Mouse (Mus musculus): ENCODE results near the gene Lrrc37a. TPM values are rescaled to one million over a fixed set of nuclear protein-coding genes. Genes with fewer than 3 reads are reported as not detected.
"Not testable (repeated sequence)": the region's sequence is repeated elsewhere in the genome, so short reads cannot be mapped to it uniquely, and the experiment has no call there.

Gene Lrrc37a
- polyA plus RNA-seq, 1 experiment: 0.01 TPM

- Histone ChIP-seq H3K4me3 (ENCODE audit: control insufficient read depth, insufficient read depth, low read length) (peak within 1 kb of the TSS; percentile 67), H3K4me1 (replicated peaks; ENCODE audit: control insufficient read depth, insufficient read depth, low read length) (peaks cover 5% of the 10 kb centered on the region), H3K36me3 (ENCODE audit: control insufficient read depth, insufficient read depth, low read length) (no peaks in the 10 kb centered on the region), H3K27ac (ENCODE audit: control insufficient read depth, insufficient read depth, low read length) (no peak within 1 kb of the TSS; the same call in 1 of the 2 replicates), H3K27me3 (ENCODE audit: control insufficient read depth, insufficient read depth, low read length) (no peaks in the 10 kb centered on the region)
- under 1% methylated on average over 67 of the region's 67 CpGs for WGBS
- DNase-seq: peak; percentile 96
- TF ChIP-seq CTCF (IDR thresholded peaks at IDR 0.05; ENCODE audit: borderline replicate concordance, control insufficient read depth, extremely low read depth, insufficient read depth, low read length, poor library complexity) (no peak), POLR2A (IDR thresholded peaks at IDR 0.05; ENCODE audit: control insufficient read depth, extremely low read depth, insufficient read depth, low read length, poor library complexity) (peak; percentile 58; the same call in 1 of the 2 replicates)
These were observed 92.1 kb downstream of the Lrrc37a start, which contains the start of gene Plekhm1 for GRCm38 (mm10) chr11:103411981-103412949. TSS of gene Plekhm1 (minus strand) at chr11:103412687.

GRCm38 (mm10) chr11:103411301-103411700 is 93.1 kb downstream of the Lrrc37a start:
- Histone ChIP-seq H3K4me1 (replicated peaks; ENCODE audit: control insufficient read depth, insufficient read depth, low read length) (peaks cover 5% of the 10 kb centered on the region), H3K27ac (ENCODE audit: control insufficient read depth, insufficient read depth, low read length) (no peak overlapping the region), H3K27me3 (ENCODE audit: control insufficient read depth, insufficient read depth, low read length) (no peaks in the 10 kb centered on the region), H3K4me3 (ENCODE audit: control insufficient read depth, insufficient read depth, low read length) (no peak overlapping the region), H3K36me3 (ENCODE audit: control insufficient read depth, insufficient read depth, low read length) (no peaks in the 10 kb centered on the region)
- DNase-seq: no peak
- TF ChIP-seq POLR2A (IDR thresholded peaks at IDR 0.05; ENCODE audit: control insufficient read depth, extremely low read depth, insufficient read depth, low read length, poor library complexity) (no peak), CTCF (IDR thresholded peaks at IDR 0.05; ENCODE audit: borderline replicate concordance, control insufficient read depth, extremely low read depth, insufficient read depth, low read length, poor library complexity) (no peak)
- WGBS: 93% methylated on average over 1 of the region's 1 CpGs

- Histone ChIP-seq H3K27me3 (ENCODE audit: control insufficient read depth, insufficient read depth, low read length) (no peaks in the 10 kb centered on the region), H3K4me3 (ENCODE audit: control insufficient read depth, insufficient read depth, low read length) (no peak overlapping the region), H3K36me3 (ENCODE audit: control insufficient read depth, insufficient read depth, low read length) (no peaks in the 10 kb centered on the region), H3K4me1 (replicated peaks; ENCODE audit: control insufficient read depth, insufficient read depth, low read length) (peaks cover 5% of the 10 kb centered on the region), H3K27ac (ENCODE audit: control insufficient read depth, insufficient read depth, low read length) (no peak overlapping the region)
- TF ChIP-seq CTCF (IDR thresholded peaks at IDR 0.05; ENCODE audit: borderline replicate concordance, control insufficient read depth, extremely low read depth, insufficient read depth, low read length, poor library complexity) (no peak), POLR2A (IDR thresholded peaks at IDR 0.05; ENCODE audit: control insufficient read depth, extremely low read depth, insufficient read depth, low read length, poor library complexity) (no peak)
- no peak for DNase-seq
- 96% methylated on average over 13 of the region's 13 CpGs for WGBS
These were observed 95.5 kb downstream of the Lrrc37a start for GRCm38 (mm10) chr11:103408880-103409279.

GRCm38 (mm10) chr11:103407136-103407535 is 97.3 kb downstream of the Lrrc37a start:
- not testable (repeated sequence) for H3K27ac ChIP-seq (ENCODE audit: control insufficient read depth, insufficient read depth, low read length); H3K27me3 ChIP-seq (ENCODE audit: control insufficient read depth, insufficient read depth, low read length); H3K36me3 ChIP-seq (ENCODE audit: control insufficient read depth, insufficient read depth, low read length); H3K4me1 ChIP-seq (replicated peaks; ENCODE audit: control insufficient read depth, insufficient read depth, low read length); DNase-seq; H3K4me3 ChIP-seq (ENCODE audit: control insufficient read depth, insufficient read depth, low read length)
- 87% methylated on average over 5 of the region's 5 CpGs for WGBS

GRCm38 (mm10) chr11:103406551-103406950 is 97.8 kb downstream of the Lrrc37a start:
- Histone ChIP-seq H3K27ac (ENCODE audit: control insufficient read depth, insufficient read depth, low read length) (no peak overlapping the region), H3K27me3 (ENCODE audit: control insufficient read depth, insufficient read depth, low read length) (no peaks in the 10 kb centered on the region), H3K4me3 (ENCODE audit: control insufficient read depth, insufficient read depth, low read length) (no peak overlapping the region), H3K4me1 (replicated peaks; ENCODE audit: control insufficient read depth, insufficient read depth, low read length) (no peaks in the 10 kb centered on the region), H3K36me3 (ENCODE audit: control insufficient read depth, insufficient read depth, low read length) (no peaks in the 10 kb centered on the region; the same call in 1 of the 2 replicates)
- TF ChIP-seq POLR2A (IDR thresholded peaks at IDR 0.05; ENCODE audit: control insufficient read depth, extremely low read depth, insufficient read depth, low read length, poor library complexity) (no peak), CTCF (IDR thresholded peaks at IDR 0.05; ENCODE audit: borderline replicate concordance, control insufficient read depth, extremely low read depth, insufficient read depth, low read length, poor library complexity) (no peak)
- 82% methylated on average over 7 of the region's 7 CpGs for WGBS
- no peak for DNase-seq

GRCm38 (mm10) chr11:103405814-103406213 is 98.6 kb downstream of the Lrrc37a start:
- no peak for DNase-seq
- Histone ChIP-seq H3K4me3 (ENCODE audit: control insufficient read depth, insufficient read depth, low read length) (no peak overlapping the region), H3K36me3 (ENCODE audit: control insufficient read depth, insufficient read depth, low read length) (no peaks in the 10 kb centered on the region; the same call in 1 of the 2 replicates), H3K4me1 (replicated peaks; ENCODE audit: control insufficient read depth, insufficient read depth, low read length) (no peaks in the 10 kb centered on the region), H3K27ac (ENCODE audit: control insufficient read depth, insufficient read depth, low read length) (no peak overlapping the region), H3K27me3 (ENCODE audit: control insufficient read depth, insufficient read depth, low read length) (no peaks in the 10 kb centered on the region)
- TF ChIP-seq POLR2A (IDR thresholded peaks at IDR 0.05; ENCODE audit: control insufficient read depth, extremely low read depth, insufficient read depth, low read length, poor library complexity) (no peak), CTCF (IDR thresholded peaks at IDR 0.05; ENCODE audit: borderline replicate concordance, control insufficient read depth, extremely low read depth, insufficient read depth, low read length, poor library complexity) (no peak)
- WGBS: 93% methylated on average over 1 of the region's 1 CpGs
